In the genomic region with DNA sequence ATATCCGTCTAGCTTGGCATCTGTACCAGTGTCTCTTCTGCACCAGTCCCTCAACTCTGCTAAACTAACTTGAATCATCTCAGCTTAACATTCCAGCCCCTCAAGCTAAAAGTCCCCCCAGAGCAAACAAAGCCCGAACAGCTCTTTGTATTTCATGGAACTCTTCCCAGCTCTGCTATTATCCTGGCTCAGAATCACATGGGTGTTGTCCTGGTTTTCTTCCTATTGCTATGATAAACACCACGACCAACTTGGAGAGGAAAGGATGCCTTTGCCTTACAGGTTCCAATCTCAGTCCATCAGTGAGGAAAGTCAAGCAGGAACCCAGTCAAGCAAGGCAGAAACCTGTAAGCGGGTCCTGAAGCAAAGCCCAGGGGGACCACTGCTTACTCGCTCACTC, we compare ENCODE assay signal across 16 mouse cellular contexts. TPM values are rescaled to one million over a fixed set of nuclear protein-coding genes. Genes with fewer than 3 reads are reported as not detected.
DNase-seq lines count a peak whose midpoint lies in the region; ATAC-seq and TF ChIP-seq lines count a peak whose summit lies in the region.
"Had no signal": no experiment of that assay in that cellular context is flagged by ENCODE, and none has a peak within 500 bp of the region (broad histone marks: within the 10 kb centered on the region; RNA-seq: fewer than 3 reads in every experiment).

No protein-coding gene starts in this region.

- no peaks in the 10 kb centered on the region for H3K9me3 ChIP-seq in limb, embryonic 14.5 days (ENCODE audit: control insufficient read depth, low read length)
- H3K9me3 ChIP-seq in limb, embryonic 10.5 days (replicated peaks): no peaks in the 10 kb centered on the region
- H3K9me3 ChIP-seq in midbrain, embryonic 11.5 days (ENCODE audit: control insufficient read depth, low read length): no peaks in the 10 kb centered on the region

- H3K4me3 ChIP-seq in limb, embryonic 14.5 days (replicated peaks; ENCODE audit: low read length): no peak overlapping the region
- H3K4me3 ChIP-seq in limb, embryonic 10.5 days: no peak overlapping the region
- no peak overlapping the region for H3K4me3 ChIP-seq in midbrain, embryonic 11.5 days (ENCODE audit: low read depth, low read length)

- no peaks in the 10 kb centered on the region for H3K4me1 ChIP-seq in limb, embryonic 14.5 days (ENCODE audit: control insufficient read depth, insufficient read depth, low read length)
- H3K4me1 ChIP-seq in limb, embryonic 10.5 days: no peaks in the 10 kb centered on the region
- peaks cover 11% of the 10 kb centered on the region for H3K4me1 ChIP-seq in midbrain, embryonic 11.5 days (ENCODE audit: control insufficient read depth, insufficient read depth, low read length)

- no peak overlapping the region for H3K4me2 ChIP-seq in limb, embryonic 14.5 days (replicated peaks; ENCODE audit: low read depth, low read length, severe bottlenecking)
- no peak overlapping the region for H3K4me2 ChIP-seq in midbrain, embryonic 11.5 days

- no peak overlapping the region for H3K9ac ChIP-seq in limb, embryonic 14.5 days (ENCODE audit: low read depth, low read length, severe bottlenecking)
- H3K9ac ChIP-seq in midbrain, embryonic 11.5 days (ENCODE audit: low read length): no peak overlapping the region
- H3K9ac ChIP-seq: liver, embryonic 14.5 days had no signal

- DNase-seq in embryo, embryonic 11 days: peak; percentile 15
- DNase-seq in embryo, embryonic 10 days (ENCODE audit: low spot score): no peak
- DNase-seq in limb, embryonic 14.5 days (ENCODE audit: low spot score): peak; percentile 21
- no peak for DNase-seq in limb, embryonic 10.5 days (ENCODE audit: low spot score)
- peak; percentile 36 to 37 for DNase-seq in heart, postnatal 10 days
- DNase-seq in midbrain, embryonic 11.5 days (ENCODE audit: low spot score, missing footprints): no peak
- DNase-seq in liver: no peak
- DNase-seq: gastrocnemius, postnatal 14 days; right cerebral cortex, adult 18-20 months had no signal

- intact Hi-C loops in heart, postnatal 10 days (cut with DNase I): no loop called here

- no peak for ATAC-seq in limb, embryonic 14.5 days (ENCODE audit: low FRiP score, low read depth)
- 0 out of 2 replicates have a peak, but pooled peaks have one; percentile 46 for ATAC-seq in midbrain, embryonic 11.5 days (ENCODE audit: low FRiP score)
- no peak for ATAC-seq in inflammation-experienced regulatory T-cells, adult 6 months

- H3K27ac ChIP-seq in limb, embryonic 14.5 days (replicated peaks; ENCODE audit: low read depth, low read length): no peak overlapping the region
- H3K27ac ChIP-seq in limb, embryonic 10.5 days: no peak overlapping the region
- H3K27ac ChIP-seq in midbrain, embryonic 11.5 days (ENCODE audit: low read depth, low read length): peak overlapping the region; percentile 52
- H3K27ac ChIP-seq: liver, embryonic 14.5 days had no signal

- H3K36me3 ChIP-seq in limb, embryonic 14.5 days (ENCODE audit: control insufficient read depth, insufficient read depth, low read length): no peaks in the 10 kb centered on the region
- H3K36me3 ChIP-seq in limb, embryonic 10.5 days: no peaks in the 10 kb centered on the region
- no peaks in the 10 kb centered on the region for H3K36me3 ChIP-seq in midbrain, embryonic 11.5 days (ENCODE audit: control insufficient read depth, insufficient read depth, low read length)

- 52% methylated on average over 5 of the region's 5 CpGs for WGBS in limb, embryonic 14.5 days
- 69% methylated on average over 5 of the region's 5 CpGs for WGBS in limb, embryonic 10.5 days
- WGBS in midbrain, embryonic 11.5 days: 32% methylated on average over 5 of the region's 5 CpGs

- no peak for TF ChIP-seq POLR2A in limb, embryonic 14.5 days (IDR thresholded peaks at IDR 0.05; ENCODE audit: borderline replicate concordance, extremely low read depth, insufficient read depth, insufficient read length)

- H3K27me3 ChIP-seq in limb, embryonic 14.5 days (ENCODE audit: control insufficient read depth, insufficient read depth, low read length): no peaks in the 10 kb centered on the region
- peaks cover 7% of the 10 kb centered on the region; the same call in 1 of the 2 replicates for H3K27me3 ChIP-seq in limb, embryonic 10.5 days (ENCODE audit: low read depth, poor library complexity, severe bottlenecking)
- H3K27me3 ChIP-seq in midbrain, embryonic 11.5 days (ENCODE audit: control insufficient read depth, insufficient read depth, low read length): no peaks in the 10 kb centered on the region

RNA-seq across cellular contexts. Expression of a gene that starts 20.1 kb away (rescaled TPM):
- polyA plus RNA-seq in limb, embryonic 14.5 days (2012; rRNA removed): 0.84 and 1.0 TPM in 2 replicates
- polyA plus RNA-seq in limb, embryonic 14.5 days (2014; fragmentation: Nextera tagmentation; extraction: Ambion mirVana): 0.58 and 0.62 TPM in 2 replicates
- polyA plus RNA-seq in limb, embryonic 10.5 days (2016; fragmentation: Nextera tagmentation; extraction: Ambion mirVana): not detected in 2 replicates
- 1 to 10 TPM in 1 of 2 experiments, under 1 TPM in 1; 0.77 to 1.2 TPM for total RNA-seq in heart, postnatal 10 days (2021)
- 1.9 and 2.7 TPM in 2 replicates for polyA plus RNA-seq in midbrain, embryonic 11.5 days (2014; fragmentation: Nextera tagmentation; extraction: Ambion mirVana)
- polyA plus RNA-seq in inflammation-experienced regulatory T-cells, adult 6 months (2017; shearing (Covaris generic)): not detected
- polyA plus RNA-seq: kidney, embryonic 14.5 days had no signal

RNA-seq across cellular contexts. Expression of a gene that starts 20.2 kb away (rescaled TPM):
- polyA plus RNA-seq in limb, embryonic 14.5 days (2012; rRNA removed): 0.04 TPM in 1 of 2 replicates, not detected in the other
- polyA plus RNA-seq in limb, embryonic 14.5 days (2014; fragmentation: Nextera tagmentation; extraction: Ambion mirVana): 0.18 TPM in 1 of 2 replicates, not detected in the other
- not detected in 2 replicates for polyA plus RNA-seq in limb, embryonic 10.5 days (2016; fragmentation: Nextera tagmentation; extraction: Ambion mirVana)
- total RNA-seq in heart, postnatal 10 days (2021): under 1 TPM in 1 of 2 experiments, not detected in 1; 0.12 TPM
- not detected in 2 replicates for polyA plus RNA-seq in midbrain, embryonic 11.5 days (2014; fragmentation: Nextera tagmentation; extraction: Ambion mirVana)
- polyA plus RNA-seq in inflammation-experienced regulatory T-cells, adult 6 months (2017; shearing (Covaris generic)): not detected
- total RNA-seq: hematopoietic stem cell, adult 5-6 weeks; left cerebral cortex, postnatal 25 days; megakaryocyte-erythroid progenitor cell, adult 5-6 weeks had no signal
- polyA plus RNA-seq: kidney, embryonic 14.5 days; liver, embryonic 14.5 days; neural tube, embryonic 14.5 days had no signal

RNA-seq across cellular contexts. Expression of a gene that starts 37.8 kb away (rescaled TPM):
- 107 and 130 TPM in 2 replicates for polyA plus RNA-seq in limb, embryonic 14.5 days (2012; rRNA removed)
- 123 and 164 TPM in 2 replicates for polyA plus RNA-seq in limb, embryonic 14.5 days (2014; fragmentation: Nextera tagmentation; extraction: Ambion mirVana)
- 8.4 and 13.5 TPM in 2 replicates for polyA plus RNA-seq in limb, embryonic 10.5 days (2016; fragmentation: Nextera tagmentation; extraction: Ambion mirVana)
- total RNA-seq in heart, postnatal 10 days (2021): 10 to 100 TPM; 55.8 to 56.1 TPM
- 106 and 107 TPM in 2 replicates for polyA plus RNA-seq in midbrain, embryonic 11.5 days (2014; fragmentation: Nextera tagmentation; extraction: Ambion mirVana)
- polyA plus RNA-seq in inflammation-experienced regulatory T-cells, adult 6 months (2017; shearing (Covaris generic)): 1 to 10 TPM in 1 of 3 experiments, under 1 TPM in 1, not detected in 1; 0.48 to 2.2 TPM
- total RNA-seq: hematopoietic stem cell, adult 5-6 weeks had no signal

Comparison
In these comparisons a context has a peak if more than half of its experiments do, and no peak if none do; other contexts are left out.
1. DNase-seq: peak in embryo, embryonic 11 days (single experiment), limb, embryonic 14.5 days (single experiment) and heart, postnatal 10 days (2 of 2); none in embryo, embryonic 10 days (single experiment), limb, embryonic 10.5 days (single experiment), midbrain, embryonic 11.5 days (single experiment) and liver (single experiment).